Mouse (Mus musculus): ENCODE data around the gene Emc10. TPM values are rescaled to one million over a fixed set of nuclear protein-coding genes. Genes with fewer than 3 reads are reported as not detected.

The Emc10 gene
- polyA plus RNA-seq, 1 experiment from 2014 or later, result 77.2 TPM

- ATAC-seq, result peak; percentile 70
- H3K4me1 ChIP-seq (ENCODE audit: control insufficient read depth, insufficient read depth, low read length), result peaks cover 19% of the 10 kb centered on the region
- peaks cover 19% of the 10 kb centered on the region; the same call in 1 of the 2 replicates for H3K27me3 ChIP-seq (replicated peaks; ENCODE audit: control insufficient read depth, insufficient read depth, low read length)
- 5% methylated on average over 40 of the region's 40 CpGs for WGBS
- no peaks in the 10 kb centered on the region for H3K36me3 ChIP-seq (ENCODE audit: control insufficient read depth, insufficient read depth, low read length)
- no peaks in the 10 kb centered on the region for H3K9me3 ChIP-seq (ENCODE audit: control insufficient read depth, low read length)
- peak overlapping the region; percentile 68 for H3K9ac ChIP-seq (ENCODE audit: low read depth, low read length)
- no peak overlapping the region for H3K27ac ChIP-seq (ENCODE audit: low read length)
- H3K4me3 ChIP-seq (ENCODE audit: low read length), result peak overlapping the region; percentile 52
- peak overlapping the region; percentile 88 for H3K4me2 ChIP-seq (ENCODE audit: low read depth, low read length)
Measured at GRCm38 (mm10) chr7:44527483-44528398, 31.4 kb upstream of the Emc10 start.

GRCm38 (mm10) chr7:44526414-44527154, 30.3 kb upstream of the Emc10 start:
- no peak overlapping the region for H3K4me3 ChIP-seq (ENCODE audit: low read length)
- H3K4me1 ChIP-seq (ENCODE audit: control insufficient read depth, insufficient read depth, low read length), result peaks cover 16% of the 10 kb centered on the region
- H3K36me3 ChIP-seq (ENCODE audit: control insufficient read depth, insufficient read depth, low read length), result no peaks in the 10 kb centered on the region
- WGBS, result 89% methylated on average over 14 of the region's 14 CpGs
- H3K4me2 ChIP-seq (ENCODE audit: low read depth, low read length), result no peak overlapping the region
- no peak for ATAC-seq
- no peaks in the 10 kb centered on the region for H3K9me3 ChIP-seq (ENCODE audit: control insufficient read depth, low read length)
- H3K9ac ChIP-seq (ENCODE audit: low read depth, low read length), result no peak overlapping the region
- no peak overlapping the region for H3K27ac ChIP-seq (ENCODE audit: low read length)
- peaks cover 30% of the 10 kb centered on the region for H3K27me3 ChIP-seq (replicated peaks; ENCODE audit: control insufficient read depth, insufficient read depth, low read length)

GRCm38 (mm10) chr7:44525126-44525832, 28.9 kb upstream of the Emc10 start:
- Histone ChIP-seq H3K4me3 (ENCODE audit: low read length) (peak overlapping the region; percentile 21), H3K9ac (ENCODE audit: low read depth, low read length) (peak overlapping the region; percentile 58), H3K36me3 (ENCODE audit: control insufficient read depth, insufficient read depth, low read length) (no peaks in the 10 kb centered on the region), H3K9me3 (ENCODE audit: control insufficient read depth, low read length) (no peaks in the 10 kb centered on the region), H3K4me1 (ENCODE audit: control insufficient read depth, insufficient read depth, low read length) (peaks cover 16% of the 10 kb centered on the region), H3K27me3 (replicated peaks; ENCODE audit: control insufficient read depth, insufficient read depth, low read length) (peaks cover 34% of the 10 kb centered on the region), H3K27ac (ENCODE audit: low read length) (no peak overlapping the region), H3K4me2 (ENCODE audit: low read depth, low read length) (peak overlapping the region; percentile 43)
- WGBS, result 15% methylated on average over 22 of the region's 22 CpGs
- peak; percentile 40 for ATAC-seq

- Histone ChIP-seq H3K9ac (ENCODE audit: low read depth, low read length) (peak within 1 kb of the TSS; percentile 58), H3K27ac (ENCODE audit: low read length) (no peak within 1 kb of the TSS), H3K4me2 (ENCODE audit: low read depth, low read length) (peak within 1 kb of the TSS; percentile 43), H3K4me3 (ENCODE audit: low read length) (peak within 1 kb of the TSS; percentile 21), H3K27me3 (replicated peaks; ENCODE audit: control insufficient read depth, insufficient read depth, low read length) (peaks cover 34% of the 10 kb centered on the region), H3K36me3 (ENCODE audit: control insufficient read depth, insufficient read depth, low read length) (no peaks in the 10 kb centered on the region), H3K4me1 (ENCODE audit: control insufficient read depth, insufficient read depth, low read length) (peaks cover 16% of the 10 kb centered on the region), H3K9me3 (ENCODE audit: control insufficient read depth, low read length) (no peaks in the 10 kb centered on the region)
- no peak for ATAC-seq
- 34% methylated on average over 12 of the region's 12 CpGs for WGBS
Measured at GRCm38 (mm10) chr7:44524502-44524901, 28.2 kb upstream of the Emc10 start, which contains the start of gene Mybpc2. Gene Mybpc2, minus strand, starts transcription at chr7:44524656.

GRCm38 (mm10) chr7:44523056-44523455, 26.7 kb upstream of the Emc10 start:
- Histone ChIP-seq H3K4me2 (ENCODE audit: low read depth, low read length) (no peak overlapping the region), H3K27ac (ENCODE audit: low read length) (no peak overlapping the region), H3K4me3 (ENCODE audit: low read length) (no peak overlapping the region), H3K4me1 (ENCODE audit: control insufficient read depth, insufficient read depth, low read length) (peaks cover 12% of the 10 kb centered on the region), H3K9ac (ENCODE audit: low read depth, low read length) (no peak overlapping the region), H3K9me3 (ENCODE audit: control insufficient read depth, low read length) (no peaks in the 10 kb centered on the region), H3K36me3 (ENCODE audit: control insufficient read depth, insufficient read depth, low read length) (no peaks in the 10 kb centered on the region), H3K27me3 (replicated peaks; ENCODE audit: control insufficient read depth, insufficient read depth, low read length) (peaks cover 34% of the 10 kb centered on the region)
- ATAC-seq, result no peak
- 81% methylated on average over 2 of the region's 2 CpGs for WGBS

- WGBS, result 2% methylated on average over 20 of the region's 20 CpGs
- Histone ChIP-seq H3K36me3 (ENCODE audit: control insufficient read depth, insufficient read depth, low read length) (no peaks in the 10 kb centered on the region), H3K4me1 (ENCODE audit: control insufficient read depth, insufficient read depth, low read length) (peaks cover 8% of the 10 kb centered on the region), H3K27me3 (replicated peaks; ENCODE audit: control insufficient read depth, insufficient read depth, low read length) (peaks cover 30% of the 10 kb centered on the region), H3K4me3 (ENCODE audit: low read length) (no peak overlapping the region), H3K9ac (ENCODE audit: low read depth, low read length) (peak overlapping the region; percentile 56; the same call in 1 of the 2 replicates), H3K27ac (ENCODE audit: low read length) (no peak overlapping the region), H3K4me2 (ENCODE audit: low read depth, low read length) (peak overlapping the region; percentile 10; the same call in 1 of the 2 replicates), H3K9me3 (ENCODE audit: control insufficient read depth, low read length) (no peaks in the 10 kb centered on the region)
- peak; percentile 31; the same call in 1 of the 2 replicates for ATAC-seq
Measured at GRCm38 (mm10) chr7:44521710-44522109, 25.4 kb upstream of the Emc10 start.

GRCm38 (mm10) chr7:44520990-44521389, 24.7 kb upstream of the Emc10 start:
- H3K9ac ChIP-seq (ENCODE audit: low read depth, low read length), result no peak overlapping the region
- H3K4me3 ChIP-seq (ENCODE audit: low read length), result no peak overlapping the region
- H3K9me3 ChIP-seq (ENCODE audit: control insufficient read depth, low read length), result no peaks in the 10 kb centered on the region
- H3K36me3 ChIP-seq (ENCODE audit: control insufficient read depth, insufficient read depth, low read length), result no peaks in the 10 kb centered on the region
- 71% methylated on average over 3 of the region's 3 CpGs for whole genome bisulfite sequencing
- H3K27me3 ChIP-seq (replicated peaks; ENCODE audit: control insufficient read depth, insufficient read depth, low read length), result peaks cover 30% of the 10 kb centered on the region
- H3K27ac ChIP-seq (ENCODE audit: low read length), result no peak overlapping the region
- no peak for ATAC-seq
- H3K4me2 ChIP-seq (ENCODE audit: low read depth, low read length), result no peak overlapping the region
- peaks cover 8% of the 10 kb centered on the region for H3K4me1 ChIP-seq (ENCODE audit: control insufficient read depth, insufficient read depth, low read length)

- no peak overlapping the region for H3K4me2 ChIP-seq (ENCODE audit: low read depth, low read length)
- no peaks in the 10 kb centered on the region for H3K36me3 ChIP-seq (ENCODE audit: control insufficient read depth, insufficient read depth, low read length)
- H3K27ac ChIP-seq (ENCODE audit: low read length), result no peak overlapping the region
- H3K27me3 ChIP-seq (replicated peaks; ENCODE audit: control insufficient read depth, insufficient read depth, low read length), result peaks cover 29% of the 10 kb centered on the region
- H3K4me3 ChIP-seq (ENCODE audit: low read length), result no peak overlapping the region
- H3K9me3 ChIP-seq (ENCODE audit: control insufficient read depth, low read length), result no peaks in the 10 kb centered on the region
- H3K9ac ChIP-seq (ENCODE audit: low read depth, low read length), result no peak overlapping the region
- H3K4me1 ChIP-seq (ENCODE audit: control insufficient read depth, insufficient read depth, low read length), result no peaks in the 10 kb centered on the region
- ATAC-seq, result no peak
- WGBS, result 61% methylated on average over 9 of the region's 9 CpGs
Measured at GRCm38 (mm10) chr7:44519240-44519913, 23.0 kb upstream of the Emc10 start.
